Mouse (Mus musculus) testis, adult 2 months (tissue): ENCODE measurements at regions not wholly inside any gene's neighbourhood (a gene's known extent, or its start where the extent isn't known, plus 50 kb on each side); places are given as distances from the start of the nearest gene placed in this dataset.

ENCODE experiments used
- CTCF ChIP-seq: fragments of 200-500 bp; IDR thresholded peaks from 2 replicates; pipeline ENCODE4 v1.5.1; 2012; ENCODE audit warnings: low read depth, mild to moderate bottlenecking, inconsistent platforms, low read length, moderate library complexity; ENCODE audit not compliant: control insufficient read depth, insufficient read depth, insufficient replicate concordance
- POLR2A ChIP-seq: fragments of 200-500 bp; IDR thresholded peaks from 2 replicates; pipeline ENCODE4 v1.6.1; 2012; ENCODE audit warnings: low read depth, mild to moderate bottlenecking, inconsistent platforms, low read length, moderate library complexity; ENCODE audit not compliant: control insufficient read depth

GRCm38 (mm10) chr2:33973213-33973834 lies 85.6 kb upstream of the Mvb12b start:
- TF ChIP-seq CTCF (peak; percentile 100), POLR2A (no peak)
